Comparison of ENCODE assay signal across 8 mouse cellular contexts in genomic region chr4:106225184-106225862, GRCm38 (mm10).
DNase-seq lines count a peak whose midpoint lies in the region.

No protein-coding gene starts in this region.

- no peak overlapping the region; the same call in 1 of the 2 replicates for H3K27ac ChIP-seq in forebrain, embryonic 10.5 days

- peaks cover 3% of the 10 kb centered on the region; the same call in 1 of the 2 replicates for H3K4me1 ChIP-seq in forebrain, embryonic 10.5 days

- WGBS in forebrain, embryonic 10.5 days, result 61% methylated on average over 12 of the region's 12 CpGs

- no peaks in the 10 kb centered on the region for H3K36me3 ChIP-seq in forebrain, embryonic 10.5 days (replicated peaks)

- DNase-seq in cerebellum, postnatal 14 days, result peak; percentile 76 to 82
- DNase-seq in cerebellum, adult 11 months, result no peak
- peak; percentile 29 for DNase-seq in WW6 (ENCODE audit: low read depth, low spot score)
- DNase-seq in forebrain, embryonic 10.5 days (ENCODE audit: extremely low spot score, low spot score), result peak; percentile 67
- peak; percentile 71 for DNase-seq in heart, postnatal 4 days
- DNase-seq in left cerebral cortex, postnatal 14 days (ENCODE audit: low spot score in 2 of 2), result peak; percentile 39 to 71
- peak; percentile 78 for DNase-seq in mesoderm, embryonic 11.5 days (ENCODE audit: low read depth, low spot score)
- DNase-seq in skeletal muscle tissue, adult 2 months (ENCODE audit: low read depth, low spot score), result peak; percentile 44

- no peaks in the 10 kb centered on the region for H3K9me3 ChIP-seq in forebrain, embryonic 10.5 days

- H3K27me3 ChIP-seq in forebrain, embryonic 10.5 days (ENCODE audit: poor library complexity, severe bottlenecking), result no peaks in the 10 kb centered on the region

- intact Hi-C loops in left cerebral cortex, postnatal 14 days (cut with DNase I), result loop anchor here (5.0 kb wide), 2 partner anchors 92 to 1313 kb away; partner anchors contain the start of genes Fyb2 and Usp24

- no peak overlapping the region for H3K4me3 ChIP-seq in forebrain, embryonic 10.5 days
